Mouse (Mus musculus) right cerebral cortex, postnatal 36 days (tissue): Measurements from ENCODE around the gene Hist3h2a.
A peak's percentile ranks its signal among the peaks of the same experiment; 100 is the strongest.

Experiments used
- DNase-seq, 2 experiments: peaks; one replicate each; pipeline ENCODE4 v3.0.0; 2022; ENCODE audit warnings: low spot score in 2 of 2, mixed read lengths in 1 of 2

The Hist3h2a gene

GRCm38 (mm10) chr11:58954420-58955142 is at the start of gene Hist3h2a, which contains the start of gene Trim17:
Gene Hist3h2a (plus strand): TSS chr11:58954685.
Gene Trim17 (plus strand): TSS chr11:58954685.
- DNase-seq: peak; percentile 87 to 95

- DNase-seq: no peak
Observed at GRCm38 (mm10) chr11:58904838-58905237, 49.6 kb upstream of the Hist3h2a start.

- DNase-seq: no peak
Observed at GRCm38 (mm10) chr11:58913776-58914175, 40.7 kb upstream of the Hist3h2a start.

GRCm38 (mm10) chr11:58914461-58915028 is 39.9 kb upstream of the Hist3h2a start:
- DNase-seq: no peak

GRCm38 (mm10) chr11:58916879-58917744 is 37.4 kb upstream of the Hist3h2a start:
- no peak for DNase-seq

- no peak for DNase-seq
Observed at GRCm38 (mm10) chr11:58917745-58918366, 36.6 kb upstream of the Hist3h2a start, which contains the start of gene Btnl10. Gene Btnl10 (plus strand): TSS chr11:58917908.

GRCm38 (mm10) chr11:58918759-58919158 is 35.7 kb upstream of the Hist3h2a start:
- no peak for DNase-seq

GRCm38 (mm10) chr11:58922420-58922819 is 32.1 kb upstream of the Hist3h2a start:
- DNase-seq: no peak

GRCm38 (mm10) chr11:58926651-58927050 is 27.8 kb upstream of the Hist3h2a start:
- no peak for DNase-seq

- no peak for DNase-seq
Observed at GRCm38 (mm10) chr11:58927053-58927452, 27.4 kb upstream of the Hist3h2a start.

GRCm38 (mm10) chr11:58927790-58928651 is 26.5 kb upstream of the Hist3h2a start:
- no peak for DNase-seq

- no peak for DNase-seq
Observed at GRCm38 (mm10) chr11:58929055-58929454, 25.4 kb upstream of the Hist3h2a start.

GRCm38 (mm10) chr11:58929641-58930040 is 24.8 kb upstream of the Hist3h2a start:
- no peak for DNase-seq

- DNase-seq: no peak
Observed at GRCm38 (mm10) chr11:58930254-58930653, 24.2 kb upstream of the Hist3h2a start.

- DNase-seq: no peak
Observed at GRCm38 (mm10) chr11:58931576-58931975, 22.9 kb upstream of the Hist3h2a start.

- no peak for DNase-seq
Observed at GRCm38 (mm10) chr11:58937909-58938308, 16.6 kb upstream of the Hist3h2a start.

- DNase-seq: peak; percentile 87 to 90
Observed at GRCm38 (mm10) chr11:58938322-58939087, 16.0 kb upstream of the Hist3h2a start, which contains the start of gene Rnf187. Gene Rnf187 (minus strand): TSS chr11:58938916.

GRCm38 (mm10) chr11:58939088-58939439 is 15.4 kb upstream of the Hist3h2a start:
- DNase-seq: no peak

- no peak for DNase-seq
Observed at GRCm38 (mm10) chr11:58944136-58944535, 10.3 kb upstream of the Hist3h2a start.

GRCm38 (mm10) chr11:58947306-58947705 is 7.2 kb upstream of the Hist3h2a start:
- no peak for DNase-seq
